Mouse (Mus musculus): ENCODE data around the gene Armc3. TPM values are rescaled to one million over a fixed set of nuclear protein-coding genes. Genes with fewer than 3 reads are reported as not detected.

The Armc3 gene
- total RNA-seq, 1 experiment from 2014 or later: not detected

DNA sequence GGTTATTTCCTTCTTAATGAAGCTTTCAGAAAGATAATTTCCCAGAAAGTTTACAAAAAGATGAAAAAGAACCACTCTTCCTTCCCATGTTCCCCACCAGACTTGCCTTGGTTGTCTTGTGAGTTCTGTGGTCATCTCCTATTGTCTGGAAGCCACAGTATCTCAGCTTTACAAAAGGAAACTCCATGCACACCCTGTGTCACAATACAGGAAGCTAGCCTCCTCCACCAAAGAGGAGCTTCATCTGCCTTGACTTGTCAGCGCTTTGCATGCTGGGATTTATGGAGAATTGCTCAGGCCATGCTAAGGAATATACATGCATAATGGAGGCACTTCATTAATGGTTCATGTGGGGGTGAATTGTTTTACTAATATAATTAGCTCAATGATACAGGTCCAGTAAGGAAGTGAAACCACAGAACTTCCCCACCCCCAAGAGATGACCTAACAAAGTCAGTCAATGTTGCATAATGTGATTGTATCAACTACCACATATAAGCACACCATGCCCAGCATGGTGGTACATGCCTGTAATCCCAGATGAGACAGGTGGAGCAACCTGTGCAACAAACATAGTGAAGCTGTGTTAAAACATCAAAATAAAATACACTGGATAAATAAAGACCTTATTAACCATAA is 152.6 kb downstream of the Armc3 start:
- DNase-seq: no peak

DNA sequence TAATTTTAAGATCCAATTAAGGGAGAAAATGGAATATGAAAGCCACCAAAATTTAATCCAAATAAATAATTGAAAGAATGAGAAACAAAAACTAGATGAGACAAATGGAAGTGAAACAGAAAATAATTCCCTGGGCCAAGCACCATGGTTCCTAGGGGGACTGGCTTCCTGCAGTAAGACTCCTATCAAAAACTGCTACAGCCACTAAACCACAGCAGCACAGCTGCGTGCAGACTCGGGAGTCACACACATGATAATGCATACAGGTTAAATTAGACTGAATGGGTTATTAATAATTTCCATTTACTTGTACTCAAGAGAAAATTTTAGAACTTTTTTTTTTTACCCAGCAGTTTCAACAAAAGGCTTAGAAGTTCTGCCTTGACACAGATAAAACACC is 154.1 kb downstream of the Armc3 start:
- DNase-seq: no peak

Other genes with a start within 250 kb of the Armc3 start
- 39.3 and 40.0 TPM in 2 replicates for gene Pip4k2a, start 201.2 kb upstream of the Armc3 start, total RNA-seq (2021)
- gene 4930426L09Rik, start 201.0 kb upstream of the Armc3 start, total RNA-seq (2021): 0.62 and 1.1 TPM in 2 replicates
- gene Msrb2, start 172.1 kb downstream of the Armc3 start, total RNA-seq (2021): 29.2 and 30.5 TPM in 2 replicates
- not detected in 2 replicates for gene Ptf1a, start 246.4 kb downstream of the Armc3 start, total RNA-seq (2021)